Mouse (Mus musculus): ENCODE results near the gene Cpne8. TPM values are rescaled to one million over a fixed set of nuclear protein-coding genes. Genes with fewer than 3 reads are reported as not detected.
"Not testable (repeated sequence)": the region's sequence is repeated elsewhere in the genome, so short reads cannot be mapped to it uniquely, and the experiment has no call there.

Cpne8 gene
- total RNA-seq, 2 experiments from 2014 or later: 0.34 TPM; not detected in 1

DNA sequence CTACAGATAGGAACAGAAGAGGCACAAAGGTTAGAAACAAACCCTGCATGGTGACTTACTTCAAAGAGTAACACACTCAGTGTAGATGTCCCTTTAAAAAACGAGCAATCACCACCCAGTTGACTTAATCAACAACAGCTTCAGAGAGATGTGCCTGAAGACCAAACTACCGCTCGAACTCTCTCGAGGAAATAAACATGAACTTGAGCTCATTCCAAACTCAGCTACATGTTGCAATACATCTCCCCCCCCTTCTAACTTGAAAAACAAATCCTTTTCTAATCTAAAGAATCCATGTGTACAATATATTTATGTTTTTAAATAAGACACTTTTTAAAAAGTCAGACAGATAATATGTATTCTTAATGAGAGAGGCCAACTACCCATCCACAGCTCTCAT lies 59.5 kb downstream of the Cpne8 start:
- ATAC-seq (replicated peaks; ENCODE audit: low FRiP score, poor library complexity, severe bottlenecking): no peak

- ATAC-seq (replicated peaks; ENCODE audit: low FRiP score, poor library complexity, severe bottlenecking): no peak
These were observed 63.0 kb downstream of the Cpne8 start for GRCm38 (mm10) chr15:90616116-90616798.

- ATAC-seq (replicated peaks; ENCODE audit: low FRiP score, poor library complexity, severe bottlenecking): not testable (repeated sequence)
These were observed 68.5 kb downstream of the Cpne8 start for GRCm38 (mm10) chr15:90610767-90611166.

GRCm38 (mm10) chr15:90609836-90610415 lies 69.3 kb downstream of the Cpne8 start:
- ATAC-seq (replicated peaks; ENCODE audit: low FRiP score, poor library complexity, severe bottlenecking): no peak

GRCm38 (mm10) chr15:90608368-90608767 lies 70.9 kb downstream of the Cpne8 start:
- no peak for ATAC-seq (replicated peaks; ENCODE audit: low FRiP score, poor library complexity, severe bottlenecking)

GRCm38 (mm10) chr15:90607181-90607580 lies 72.1 kb downstream of the Cpne8 start:
- ATAC-seq (replicated peaks; ENCODE audit: low FRiP score, poor library complexity, severe bottlenecking): no peak

GRCm38 (mm10) chr15:90603676-90604075 lies 75.6 kb downstream of the Cpne8 start:
- no peak for ATAC-seq (replicated peaks; ENCODE audit: low FRiP score, poor library complexity, severe bottlenecking)

- no peak for ATAC-seq (replicated peaks; ENCODE audit: low FRiP score, poor library complexity, severe bottlenecking)
These were observed 81.3 kb downstream of the Cpne8 start for GRCm38 (mm10) chr15:90597715-90598497.

DNA sequence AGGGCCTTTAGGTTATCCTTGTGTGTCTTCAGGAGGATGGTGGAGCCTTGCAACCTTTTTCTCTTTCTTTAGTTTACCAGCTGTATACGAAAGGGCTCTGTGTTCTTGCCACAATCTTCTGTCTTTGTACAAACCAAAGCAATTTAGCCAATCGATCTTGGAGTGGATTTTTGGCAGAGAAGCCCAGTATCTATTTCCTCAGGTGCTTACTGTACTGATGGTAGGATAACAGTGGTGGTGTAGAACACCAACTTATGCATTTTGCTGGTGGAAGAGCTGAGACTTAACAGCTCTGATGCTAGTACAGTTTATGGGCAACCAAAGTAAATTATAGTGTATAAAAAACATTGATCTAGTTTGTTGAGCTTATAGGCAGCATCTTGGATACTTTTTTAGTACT lies 83.6 kb downstream of the Cpne8 start:
- ATAC-seq (replicated peaks; ENCODE audit: low FRiP score, poor library complexity, severe bottlenecking): no peak

DNA sequence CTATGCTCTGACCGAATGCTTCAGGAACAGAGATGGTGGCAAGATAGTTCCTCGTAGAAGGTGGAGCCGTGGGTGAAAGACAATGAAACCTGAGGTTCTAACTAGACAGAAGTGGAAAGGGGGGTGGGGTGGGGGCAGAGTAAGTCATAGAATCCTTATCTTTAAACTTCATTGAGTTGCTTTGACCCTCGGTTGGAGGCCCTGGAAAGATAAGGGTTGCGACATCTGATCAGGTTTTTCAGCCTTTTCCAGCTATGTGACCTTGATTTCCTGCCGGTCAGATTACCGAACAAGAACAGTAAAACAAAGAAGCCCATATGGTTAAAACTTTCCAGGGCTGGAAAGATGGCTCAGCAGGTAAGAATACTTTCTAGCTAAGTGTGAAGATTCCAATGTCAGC lies 89.6 kb downstream of the Cpne8 start:
- no peak for ATAC-seq (replicated peaks; ENCODE audit: low FRiP score, poor library complexity, severe bottlenecking)

GRCm38 (mm10) chr15:90577402-90577801 lies 101.8 kb downstream of the Cpne8 start:
- no peak for ATAC-seq (replicated peaks; ENCODE audit: low FRiP score, poor library complexity, severe bottlenecking)

DNA sequence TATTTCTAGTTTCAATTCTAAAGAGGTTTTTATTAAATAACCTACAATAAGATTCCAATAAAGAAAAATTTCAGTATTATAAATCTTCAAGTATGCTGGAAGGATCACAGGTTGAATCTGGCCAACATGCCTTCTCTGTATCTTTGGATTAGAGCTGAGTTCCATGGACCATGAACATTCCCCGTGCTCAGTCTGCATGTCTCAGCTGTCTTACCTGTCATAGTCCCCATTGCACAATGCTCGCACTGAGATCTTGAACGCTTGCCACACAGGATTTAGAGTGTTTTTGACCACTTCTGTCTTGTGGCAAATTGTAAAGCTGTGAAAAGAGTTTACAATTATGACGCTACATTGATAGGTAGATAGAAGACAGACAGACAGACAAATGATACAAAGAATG lies 110.0 kb downstream of the Cpne8 start:
- no peak for ATAC-seq (replicated peaks; ENCODE audit: low FRiP score, poor library complexity, severe bottlenecking)

DNA sequence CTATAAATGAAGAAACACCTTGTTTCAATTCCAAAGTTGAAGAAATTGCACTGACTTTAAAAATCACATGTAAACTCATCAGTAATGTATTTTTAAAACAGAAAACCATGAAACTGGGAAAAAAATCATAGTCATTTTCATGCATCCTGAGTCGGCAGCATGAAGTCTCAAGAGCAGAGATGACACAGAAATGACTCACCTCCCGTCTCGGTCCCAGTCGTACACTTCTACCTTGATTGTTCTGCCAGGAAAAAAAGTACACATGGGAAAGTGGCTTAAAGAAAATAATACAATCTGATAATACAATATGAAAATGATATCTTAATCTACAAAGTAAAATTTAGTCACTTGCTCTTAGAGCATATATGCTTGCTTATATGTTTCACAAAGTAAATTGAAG lies 111.2 kb downstream of the Cpne8 start:
- ATAC-seq (replicated peaks; ENCODE audit: low FRiP score, poor library complexity, severe bottlenecking): no peak

DNA sequence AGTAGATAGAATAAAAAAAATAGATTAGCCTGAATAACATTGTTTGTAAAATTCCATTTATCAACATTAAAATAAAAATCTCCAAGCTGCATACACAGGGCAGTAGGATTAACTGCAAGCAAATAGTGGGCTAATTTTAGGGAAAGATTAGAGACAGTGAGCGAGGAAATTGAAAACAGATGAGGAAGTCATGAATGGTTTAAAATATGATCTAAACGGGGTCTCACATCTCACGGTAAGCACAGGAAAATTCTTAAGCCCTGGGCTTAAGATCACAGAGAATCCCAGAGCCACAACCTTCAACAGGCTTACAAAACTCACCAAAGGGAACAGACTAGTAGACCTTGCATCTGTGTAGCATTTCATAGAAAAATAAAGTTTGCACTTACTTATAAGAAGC lies 115.2 kb downstream of the Cpne8 start:
- no peak for ATAC-seq (replicated peaks; ENCODE audit: low FRiP score, poor library complexity, severe bottlenecking)

DNA sequence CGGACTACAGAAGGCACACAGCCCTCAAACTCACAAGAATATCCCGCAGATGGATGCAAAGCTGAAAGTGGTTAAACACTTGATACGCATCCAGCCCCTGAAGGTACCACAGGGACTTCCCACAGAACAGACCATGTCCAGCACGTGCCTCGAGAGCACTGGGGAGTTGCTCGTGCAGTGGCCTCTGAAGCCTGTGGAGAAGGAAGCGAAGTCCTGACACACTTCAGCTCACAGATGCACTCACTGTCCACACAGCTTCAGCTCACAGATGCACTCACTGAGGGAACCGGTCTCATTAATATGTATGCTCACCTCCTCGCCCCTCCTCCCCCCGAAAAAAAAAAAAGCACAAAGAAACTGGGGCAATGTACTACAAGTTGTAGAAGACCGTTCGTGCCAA lies 117.6 kb downstream of the Cpne8 start:
- no peak for ATAC-seq (replicated peaks; ENCODE audit: low FRiP score, poor library complexity, severe bottlenecking)

DNA sequence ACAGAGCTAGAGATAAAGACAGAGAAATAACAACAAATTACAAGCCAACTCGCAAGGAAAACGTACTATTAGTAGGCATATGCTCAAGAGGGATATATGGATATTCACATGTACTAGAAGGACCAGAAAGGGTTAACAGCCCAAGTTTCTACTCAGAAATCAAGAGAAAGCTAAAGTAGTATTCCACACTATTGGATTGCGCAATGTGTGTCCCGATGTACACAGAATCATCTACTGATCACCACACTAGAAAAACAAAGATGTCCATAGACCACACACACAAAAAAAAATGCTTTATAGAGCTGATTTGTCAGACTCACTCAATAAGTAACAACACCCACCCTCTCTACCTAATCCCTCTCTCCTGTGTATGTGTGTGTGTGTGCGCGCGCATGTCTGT lies 130.6 kb downstream of the Cpne8 start:
- ATAC-seq (replicated peaks; ENCODE audit: low FRiP score, poor library complexity, severe bottlenecking): no peak

DNA sequence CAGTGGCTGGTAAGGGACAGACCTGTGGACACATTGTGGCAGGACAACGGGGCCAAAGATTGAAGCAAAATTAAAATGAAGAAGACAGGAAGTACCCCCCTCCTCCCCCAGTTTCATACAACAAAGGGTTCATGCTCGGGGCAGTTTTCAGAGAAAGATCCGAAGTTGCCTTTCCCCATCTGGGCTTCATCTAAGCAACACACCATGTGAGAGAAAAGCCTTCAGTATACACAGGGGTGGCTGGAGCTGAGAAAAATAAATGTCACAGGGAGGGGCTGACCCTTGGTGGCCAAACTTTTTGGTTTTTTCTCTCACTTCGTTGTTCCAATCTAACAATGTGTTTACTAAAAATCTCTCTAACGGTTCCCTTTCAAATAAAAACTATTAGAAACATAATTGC lies 135.8 kb downstream of the Cpne8 start:
- ATAC-seq (replicated peaks; ENCODE audit: low FRiP score, poor library complexity, severe bottlenecking): no peak

DNA sequence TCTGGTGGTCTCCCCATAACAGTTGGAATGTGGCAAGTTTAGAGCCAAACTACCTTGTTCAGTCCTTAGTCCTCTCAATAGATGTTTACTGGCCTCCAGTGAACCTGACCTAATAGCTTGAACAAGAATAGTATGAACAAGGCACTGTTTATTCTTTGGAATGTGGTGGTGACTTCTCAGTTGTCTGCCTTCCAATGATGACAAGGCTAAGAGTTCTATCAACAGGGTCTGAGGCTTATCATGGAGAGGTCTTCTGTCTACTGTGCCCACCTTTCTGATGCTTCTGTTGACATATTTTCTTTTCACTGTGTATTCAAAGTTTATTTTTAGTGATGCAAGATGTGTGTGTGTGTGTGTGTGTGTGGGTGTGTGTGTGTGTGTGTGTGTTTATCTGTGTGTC lies 137.1 kb downstream of the Cpne8 start:
- ATAC-seq (replicated peaks; ENCODE audit: low FRiP score, poor library complexity, severe bottlenecking): no peak

- no peak for ATAC-seq (replicated peaks; ENCODE audit: low FRiP score, poor library complexity, severe bottlenecking)
These were observed 142.7 kb downstream of the Cpne8 start for GRCm38 (mm10) chr15:90536311-90537202.

- no peak for ATAC-seq (replicated peaks; ENCODE audit: low FRiP score, poor library complexity, severe bottlenecking)
These were observed 143.5 kb downstream of the Cpne8 start for GRCm38 (mm10) chr15:90535730-90536129.

Data from erythroblast, adult 5-6 weeks (primary cell).